Mouse (Mus musculus): ENCODE results near the gene Akap11. TPM values are rescaled to one million over a fixed set of nuclear protein-coding genes. Genes with fewer than 3 reads are reported as not detected.
A peak's percentile ranks its signal among the peaks of the same experiment; 100 is the strongest.

Gene Akap11
- 69.6 TPM in 1 of 2 replicates, not detected in the other for polyA plus RNA-seq (2012; ENCODE audit: insufficient read depth, insufficient read length, low replicate concordance, missing spikeins)

DNA sequence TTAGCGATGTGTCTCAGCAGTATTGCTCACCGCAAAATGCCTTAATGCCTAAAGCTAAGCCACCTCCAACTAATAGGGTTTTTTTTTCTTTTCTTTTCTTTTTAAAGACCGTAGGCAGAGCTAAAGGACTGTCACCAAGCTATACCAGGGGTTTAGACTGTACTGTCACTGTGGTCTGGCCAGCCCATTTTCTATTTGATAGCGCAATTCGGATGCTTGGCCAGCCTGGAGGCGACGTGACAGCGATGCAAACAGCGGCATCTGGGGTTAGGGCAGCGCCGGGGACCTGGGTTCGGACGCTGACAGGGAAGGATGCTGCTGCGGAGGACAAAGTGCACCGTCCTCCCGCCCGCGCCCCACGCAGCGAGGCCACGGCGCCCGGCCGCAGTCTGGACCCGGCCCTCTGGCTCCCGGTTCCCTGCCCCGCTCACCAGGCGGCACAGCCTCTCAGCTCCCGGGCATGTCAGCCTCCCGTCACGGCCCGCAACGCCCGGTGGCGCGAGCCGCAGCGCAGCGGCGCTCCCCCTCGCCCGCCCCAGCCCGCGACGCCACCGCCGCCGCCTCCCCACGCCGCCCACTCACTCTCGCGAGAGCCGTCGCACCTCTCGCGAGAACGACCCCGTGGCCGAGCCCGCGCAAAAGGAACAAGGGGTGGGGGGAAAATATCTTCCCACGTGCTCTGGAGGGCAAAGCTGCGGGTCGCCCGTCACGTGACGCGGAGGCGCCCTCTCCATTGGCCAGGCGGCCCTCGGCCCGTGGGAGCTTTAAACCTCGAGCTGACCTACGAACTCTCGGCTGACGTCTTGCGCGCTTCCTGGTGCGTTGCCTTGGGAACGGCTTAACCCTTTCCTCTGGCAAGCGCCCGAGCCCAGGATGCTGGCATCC is at the start of gene Akap11:
Gene Akap11 (minus strand): TSS at position 528 of the 885 bp plus-strand sequence.
- Histone ChIP-seq H3K27ac (ENCODE audit: insufficient read depth, low read depth, low read length) (peak within 1 kb of the TSS; percentile 98), H3K4me3 (ENCODE audit: insufficient read depth, low read depth, low read length) (peak within 1 kb of the TSS; percentile 66), H3K4me1 (ENCODE audit: control insufficient read depth, insufficient read depth, low read length) (peaks cover 5% of the 10 kb centered on the region)
- under 1% methylated on average over 82 of the region's 82 CpGs for WGBS
- TF ChIP-seq CTCF (IDR thresholded peaks at IDR 0.05; ENCODE audit: insufficient read depth, low read depth, low read length) = no peak
- peak; percentile 89 for TF ChIP-seq POLR2A (IDR thresholded peaks at IDR 0.05; ENCODE audit: insufficient read depth, low read depth, low read length)

DNA sequence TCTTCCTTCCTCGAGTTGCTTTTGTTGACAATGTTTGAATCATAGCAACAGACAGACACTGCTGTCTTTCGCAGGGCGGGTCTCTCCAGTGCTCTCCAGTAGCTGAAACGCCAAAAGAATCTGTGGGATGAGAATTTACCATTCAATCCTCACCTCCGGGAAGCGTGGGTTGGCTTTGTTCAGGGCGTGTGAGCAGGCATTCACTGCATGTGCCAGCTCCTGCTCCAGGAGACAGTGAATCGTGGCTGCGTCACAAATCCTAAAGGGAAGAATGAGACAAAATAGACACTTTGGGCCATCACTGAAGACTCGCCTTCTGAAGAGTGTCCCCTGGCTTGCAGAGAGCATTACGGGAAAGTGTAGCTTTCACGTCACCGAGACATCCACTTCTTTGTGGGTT is 47.6 kb upstream of the Akap11 start:
- no peak overlapping the region for H3K27ac ChIP-seq (ENCODE audit: insufficient read depth, low read depth, low read length)
- TF ChIP-seq POLR2A (IDR thresholded peaks at IDR 0.05; ENCODE audit: insufficient read depth, low read depth, low read length) = no peak
- TF ChIP-seq CTCF (IDR thresholded peaks at IDR 0.05; ENCODE audit: insufficient read depth, low read depth, low read length) = no peak
- H3K4me1 ChIP-seq (ENCODE audit: control insufficient read depth, insufficient read depth, low read length) = no peaks in the 10 kb centered on the region
- H3K4me3 ChIP-seq (ENCODE audit: insufficient read depth, low read depth, low read length) = no peak overlapping the region
- 85% methylated on average over 13 of the region's 13 CpGs for WGBS

- Histone ChIP-seq H3K27ac (ENCODE audit: insufficient read depth, low read depth, low read length) (no peak overlapping the region), H3K4me1 (ENCODE audit: control insufficient read depth, insufficient read depth, low read length) (no peaks in the 10 kb centered on the region), H3K4me3 (ENCODE audit: insufficient read depth, low read depth, low read length) (no peak overlapping the region)
- TF ChIP-seq POLR2A (IDR thresholded peaks at IDR 0.05; ENCODE audit: insufficient read depth, low read depth, low read length) = no peak
- TF ChIP-seq CTCF (IDR thresholded peaks at IDR 0.05; ENCODE audit: insufficient read depth, low read depth, low read length) = no peak
Observed at GRCm38 (mm10) chr14:78583168-78583567, 46.6 kb upstream of the Akap11 start.

- H3K4me3 ChIP-seq (ENCODE audit: insufficient read depth, low read depth, low read length) = no peak overlapping the region
- H3K27ac ChIP-seq (ENCODE audit: insufficient read depth, low read depth, low read length) = no peak overlapping the region
- WGBS = 78% methylated on average over 13 of the region's 13 CpGs
- no peak for TF ChIP-seq POLR2A (IDR thresholded peaks at IDR 0.05; ENCODE audit: insufficient read depth, low read depth, low read length)
- no peak for TF ChIP-seq CTCF (IDR thresholded peaks at IDR 0.05; ENCODE audit: insufficient read depth, low read depth, low read length)
- H3K4me1 ChIP-seq (ENCODE audit: control insufficient read depth, insufficient read depth, low read length) = no peaks in the 10 kb centered on the region
Observed at GRCm38 (mm10) chr14:78575899-78576298, 39.3 kb upstream of the Akap11 start.

DNA sequence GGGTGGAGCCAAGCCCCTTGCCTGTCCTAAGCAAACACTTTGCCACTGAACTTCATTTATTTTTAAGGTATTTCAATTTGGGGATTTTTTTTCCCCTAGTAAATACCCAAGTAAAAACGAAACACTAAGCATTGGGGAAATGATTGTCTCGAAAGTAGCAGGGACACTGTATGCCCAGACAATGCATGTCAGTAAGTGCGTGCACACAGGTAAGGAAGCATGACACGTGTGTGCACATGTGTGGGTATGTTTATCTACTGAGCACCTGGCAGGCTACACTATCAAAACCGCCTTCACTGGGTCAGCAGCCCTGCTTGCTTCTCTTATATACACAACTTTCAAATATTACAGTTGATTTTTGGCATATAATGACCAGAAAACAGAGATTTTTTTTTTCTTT is 31.8 kb upstream of the Akap11 start:
- Histone ChIP-seq H3K4me1 (ENCODE audit: control insufficient read depth, insufficient read depth, low read length) (no peaks in the 10 kb centered on the region), H3K4me3 (ENCODE audit: insufficient read depth, low read depth, low read length) (no peak overlapping the region), H3K27ac (ENCODE audit: insufficient read depth, low read depth, low read length) (no peak overlapping the region)
- 92% methylated on average over 5 of the region's 5 CpGs for WGBS
- TF ChIP-seq CTCF (IDR thresholded peaks at IDR 0.05; ENCODE audit: insufficient read depth, low read depth, low read length) (no peak), POLR2A (IDR thresholded peaks at IDR 0.05; ENCODE audit: insufficient read depth, low read depth, low read length) (no peak)

DNA sequence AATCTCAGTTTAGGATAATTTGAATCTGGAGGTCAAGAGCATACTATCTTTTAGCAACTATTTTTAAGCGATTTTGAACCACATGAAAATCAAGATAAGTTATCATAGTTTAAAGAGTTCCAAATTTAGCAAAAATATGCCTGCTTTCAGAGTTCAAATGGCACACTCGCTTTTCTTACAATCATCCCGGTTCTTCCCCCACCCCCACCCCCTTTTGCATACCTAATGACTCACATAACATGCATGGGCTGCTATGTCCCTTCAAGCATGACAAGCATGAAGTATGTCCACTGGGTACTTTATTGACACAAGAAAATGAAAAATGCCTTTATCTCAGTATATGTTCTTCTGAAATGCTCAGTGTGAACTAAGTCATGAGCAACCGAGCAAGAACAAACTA is 29.8 kb upstream of the Akap11 start:
- TF ChIP-seq POLR2A (IDR thresholded peaks at IDR 0.05; ENCODE audit: insufficient read depth, low read depth, low read length) = no peak

DNA sequence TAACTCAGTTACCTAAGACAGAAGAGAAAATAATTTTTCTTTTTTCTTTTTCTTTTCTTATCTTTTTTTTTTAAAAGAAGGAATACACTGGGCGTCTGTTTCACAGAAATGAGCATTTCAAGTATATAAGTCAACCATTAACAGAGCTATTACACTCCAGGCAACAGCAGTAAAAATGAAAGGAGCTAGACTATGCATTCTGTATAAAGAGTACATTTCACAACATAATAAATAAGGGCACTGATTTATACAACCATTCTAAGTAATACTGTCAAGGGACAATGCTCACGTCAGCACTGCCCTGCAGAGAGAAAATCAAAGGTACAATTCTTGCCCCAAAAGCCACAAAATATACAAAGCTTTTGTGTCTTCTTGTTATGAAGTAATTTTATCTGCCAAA is 27.7 kb upstream of the Akap11 start:
- WGBS = 88% methylated on average over 2 of the region's 2 CpGs
- Histone ChIP-seq H3K27ac (ENCODE audit: insufficient read depth, low read depth, low read length) (no peak overlapping the region), H3K4me3 (ENCODE audit: insufficient read depth, low read depth, low read length) (no peak overlapping the region), H3K4me1 (ENCODE audit: control insufficient read depth, insufficient read depth, low read length) (0 out of 2 replicates have a peak, but pooled peaks cover 2% of the 10 kb centered on the region)
- TF ChIP-seq POLR2A (IDR thresholded peaks at IDR 0.05; ENCODE audit: insufficient read depth, low read depth, low read length) (no peak), CTCF (IDR thresholded peaks at IDR 0.05; ENCODE audit: insufficient read depth, low read depth, low read length) (no peak)

More for the DNA sequence above, 29.8 kb upstream of the Akap11 start:
- Histone ChIP-seq H3K27ac (ENCODE audit: insufficient read depth, low read depth, low read length) (no peak overlapping the region), H3K4me1 (ENCODE audit: control insufficient read depth, insufficient read depth, low read length) (0 out of 2 replicates have a peak, but pooled peaks cover 2% of the 10 kb centered on the region), H3K4me3 (ENCODE audit: insufficient read depth, low read depth, low read length) (no peak overlapping the region)
- WGBS = 90% methylated on average over 4 of the region's 4 CpGs

- Histone ChIP-seq H3K4me3 (ENCODE audit: insufficient read depth, low read depth, low read length) (no peak overlapping the region), H3K4me1 (ENCODE audit: control insufficient read depth, insufficient read depth, low read length) (0 out of 2 replicates have a peak, but pooled peaks cover 2% of the 10 kb centered on the region), H3K27ac (ENCODE audit: insufficient read depth, low read depth, low read length) (no peak overlapping the region)
- WGBS = 71% methylated on average over 7 of the region's 7 CpGs
- TF ChIP-seq POLR2A (IDR thresholded peaks at IDR 0.05; ENCODE audit: insufficient read depth, low read depth, low read length) (no peak), CTCF (IDR thresholded peaks at IDR 0.05; ENCODE audit: insufficient read depth, low read depth, low read length) (no peak)
Observed at GRCm38 (mm10) chr14:78563211-78563610, 26.6 kb upstream of the Akap11 start.

GRCm38 (mm10) chr14:78562121-78562520 is 25.5 kb upstream of the Akap11 start:
- Histone ChIP-seq H3K27ac (ENCODE audit: insufficient read depth, low read depth, low read length) (no peak overlapping the region), H3K4me1 (ENCODE audit: control insufficient read depth, insufficient read depth, low read length) (0 out of 2 replicates have a peak, but pooled peaks cover 2% of the 10 kb centered on the region), H3K4me3 (ENCODE audit: insufficient read depth, low read depth, low read length) (no peak overlapping the region)
- WGBS = 69% methylated on average over 4 of the region's 4 CpGs
- TF ChIP-seq CTCF (IDR thresholded peaks at IDR 0.05; ENCODE audit: insufficient read depth, low read depth, low read length) = no peak
- no peak for TF ChIP-seq POLR2A (IDR thresholded peaks at IDR 0.05; ENCODE audit: insufficient read depth, low read depth, low read length)

All from olfactory bulb, adult 2 months (tissue).